Mouse (Mus musculus): ENCODE data around the gene Cldn7.

The Cldn7 gene

GRCm38 (mm10) chr11:69927501-69927900 is 37.1 kb upstream of the Cldn7 start:
- POLR2A ChIA-PET = interaction anchor here in 2 of 4 experiments (0.6 to 1.8 kb wide), 4 partner anchors 12 to 94 kb away, joined by 3 to 9 read pairs (median 4); no protein-coding TSS in a partner anchor

GRCm38 (mm10) chr11:69929712-69930111 is 34.9 kb upstream of the Cldn7 start:
- ChIA-PET CTCF (interaction anchor here in 1 of 4 experiments (0.6 kb wide), 1 partner anchor 576 kb away, joined by 8 read pairs; no protein-coding TSS in a partner anchor), POLR2A (no interaction called here)

More at GRCm38 (mm10) chr11:69927501-69927900, 37.1 kb upstream of the Cldn7 start:
- CTCF ChIA-PET = interaction anchor here in 3 of 4 experiments (0.6 to 1.1 kb wide), 5 partner anchors 21 to 583 kb away, joined by 3 to 6 read pairs (median 3); partner anchors contain the start of gene Slc2a4 (in 2 of the 3)

GRCm38 (mm10) chr11:69930176-69930575 is 34.4 kb upstream of the Cldn7 start:
- POLR2A ChIA-PET = interaction anchor here in 2 of 4 experiments (0.7 to 19.7 kb wide), 4 partner anchors 9 to 79 kb away, joined by 3 to 350 read pairs (median 6); partner anchors contain the start of genes Eif5a (in 2 of the 2), Gps2 (in 1 of the 2) and Slc2a4 (in 1 of the 2)
- CTCF ChIA-PET = interaction anchor here in 3 of 4 experiments (0.6 to 11.3 kb wide), 3 partner anchors 18 to 576 kb away, joined by 6 to 378 read pairs (median 8); partner anchors contain the start of gene Slc2a4 (in 1 of the 3)

DNA sequence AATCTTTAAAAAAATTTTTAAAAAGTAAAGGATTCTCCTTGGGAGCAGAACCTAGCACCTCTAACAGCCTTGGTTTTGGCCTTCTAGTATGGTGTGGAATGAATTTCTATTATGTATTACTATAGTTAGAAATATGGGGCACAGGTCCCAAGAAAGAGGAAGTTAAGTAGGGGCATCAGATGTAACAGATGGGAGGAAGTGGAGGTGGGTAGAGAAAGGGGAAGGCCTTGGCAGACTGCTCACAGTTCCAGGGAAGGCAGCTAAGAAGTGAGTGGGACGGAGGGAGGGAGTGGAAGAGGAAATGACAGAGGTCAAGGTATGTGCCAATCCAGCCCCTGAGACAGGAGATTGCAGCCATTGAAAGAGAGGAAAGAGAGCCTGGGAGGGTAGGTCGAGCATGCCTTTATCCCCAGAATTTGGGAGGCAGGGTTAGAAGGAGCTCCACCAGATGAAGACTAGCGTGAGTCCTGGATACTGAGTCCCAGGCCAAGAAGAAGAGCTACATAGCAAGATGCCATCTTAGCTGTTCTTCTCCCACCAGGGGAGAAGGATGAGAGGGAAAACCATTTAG is 33.5 kb upstream of the Cldn7 start:
- POLR2A ChIA-PET = interaction anchor here in 3 of 4 experiments (0.6 to 19.7 kb wide), 9 partner anchors 10 to 172 kb away, joined by 3 to 350 read pairs (median 3); partner anchors contain the start of genes Eif5a (in 2 of the 3), Dvl2 (in 1 of the 3), Gps2 (in 1 of the 3) and Slc2a4 (in 1 of the 3)
- CTCF ChIA-PET = interaction anchor here (1.1 to 11.3 kb wide), 6 partner anchors 18 to 48 kb away, joined by 3 to 378 read pairs (median 4); partner anchors contain the start of gene Slc2a4 (in 2 of the 4)

DNA sequence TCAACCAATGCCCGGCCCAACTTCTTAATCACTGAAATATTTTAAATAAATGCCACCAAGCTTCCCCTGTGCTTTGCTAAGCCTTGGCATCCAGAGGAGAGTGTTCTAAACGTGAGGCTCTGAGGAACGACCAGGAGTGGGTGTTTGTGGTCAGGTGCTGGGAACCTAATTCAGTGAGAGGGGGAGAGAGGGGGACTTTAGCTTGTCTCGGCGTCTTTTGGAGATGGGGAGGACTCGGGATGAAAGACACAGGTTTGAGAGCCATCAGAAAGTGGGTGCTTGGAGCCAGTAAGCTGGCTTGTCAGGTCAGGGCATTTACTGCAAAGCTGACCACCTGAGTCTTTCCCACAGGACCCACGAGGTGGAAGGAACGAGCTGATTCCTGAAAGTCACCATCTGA is 32.8 kb upstream of the Cldn7 start:
- ChIA-PET POLR2A (interaction anchor here in 2 of 4 experiments (0.5 to 19.7 kb wide), 9 partner anchors 11 to 487 kb away, joined by 3 to 350 read pairs (median 3); partner anchors contain the start of genes Eif5a (in 2 of the 2), Dvl2 (in 1 of the 2), Gps2 (in 1 of the 2) and Slc2a4 (in 1 of the 2)), CTCF (interaction anchor here (0.8 to 11.3 kb wide), 10 partner anchors 17 to 68 kb away, joined by 3 to 378 read pairs (median 4); partner anchors contain the start of genes Slc2a4 (in 2 of the 4), 2810408A11Rik (in 1 of the 4), Dvl2 (in 1 of the 4) and Neurl4 (in 1 of the 4))

- ChIA-PET CTCF (interaction anchor here in 3 of 4 experiments (0.7 to 11.3 kb wide), 9 partner anchors 10 to 68 kb away, joined by 3 to 378 read pairs (median 5); partner anchors contain the start of genes Slc2a4 (in 2 of the 3), 2810408A11Rik (in 1 of the 3), Dvl2 (in 1 of the 3) and Eif5a (in 1 of the 3)), POLR2A (interaction anchor here in 2 of 4 experiments (0.5 to 19.7 kb wide), 9 partner anchors 10 to 487 kb away, joined by 3 to 350 read pairs (median 8); partner anchors contain the start of genes Eif5a (in 2 of the 2), Slc2a4 (in 2 of the 2), Dvl2 (in 1 of the 2) and Gps2 (in 1 of the 2))
These were observed 32.3 kb upstream of the Cldn7 start for GRCm38 (mm10) chr11:69932254-69932653.

DNA sequence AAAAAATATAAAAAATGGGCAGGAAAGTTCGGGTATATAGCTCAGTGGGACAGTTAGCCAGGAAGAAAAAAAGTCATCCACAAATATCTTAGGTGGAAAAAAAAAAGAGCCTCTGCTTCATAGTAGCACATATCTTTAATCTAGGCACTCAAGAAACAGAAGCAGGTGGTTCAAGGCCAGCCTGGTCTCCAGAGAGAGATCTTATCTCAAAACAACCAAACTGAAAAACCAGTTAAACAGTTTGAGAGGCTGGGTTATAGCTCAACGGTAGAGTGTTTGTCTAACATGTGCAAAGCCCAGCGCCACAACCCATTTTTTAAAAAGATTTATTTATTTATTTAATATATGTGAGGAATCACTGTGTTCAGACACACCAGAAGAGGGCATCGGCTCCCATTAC is 31.5 kb upstream of the Cldn7 start:
- ChIA-PET POLR2A (interaction anchor here (0.6 to 19.7 kb wide), 10 partner anchors 11 to 280 kb away, joined by 3 to 350 read pairs (median 16); partner anchors contain the start of genes Eif5a (in 4 of the 4), Slc2a4 (in 2 of the 4), Cldn7 (in 1 of the 4) and Gps2 (in 1 of the 4)), CTCF (interaction anchor here (0.6 to 11.3 kb wide), 33 partner anchors 7 to 405 kb away, joined by 3 to 378 read pairs (median 5); partner anchors contain the start of genes Slc2a4 (in 4 of the 4), Eif5a (in 2 of the 4), Tmem95 (in 2 of the 4) and Acadvl (in 1 of the 4))

DNA sequence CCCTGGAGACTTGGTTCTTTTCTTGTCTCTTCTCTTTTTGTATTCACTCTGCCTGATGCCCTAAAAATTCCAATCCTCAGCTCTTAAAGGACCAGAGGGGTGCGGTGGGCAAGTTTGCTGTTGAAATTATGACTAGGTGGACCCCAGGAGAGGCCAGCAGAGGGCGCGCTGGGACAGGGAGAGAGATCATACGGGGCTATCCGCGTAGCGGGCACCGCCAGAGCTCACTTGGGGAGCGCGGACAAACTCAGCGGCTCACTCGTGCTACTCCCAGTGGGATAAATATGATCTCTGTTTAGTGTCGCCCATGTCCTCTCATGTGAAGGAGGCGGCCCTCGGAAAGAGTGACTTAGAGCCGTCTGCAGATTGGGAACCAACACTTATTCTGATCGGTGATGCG is 30.4 kb upstream of the Cldn7 start:
- CTCF ChIA-PET = interaction anchor here (0.5 to 11.3 kb wide), 110 partner anchors 8 to 515 kb away, joined by 3 to 378 read pairs (median 4); partner anchors contain the start of genes Slc2a4 (in 4 of the 4), Eif5a (in 3 of the 4), Elp5 (in 3 of the 4) and Cldn7 (in 2 of the 4)
- POLR2A ChIA-PET = interaction anchor here (0.5 to 19.7 kb wide), 46 partner anchors 12 to 279 kb away, joined by 3 to 350 read pairs (median 4); partner anchors contain the start of genes Eif5a (in 4 of the 4), Slc2a4 (in 3 of the 4), Ctdnep1 (in 2 of the 4) and 2810408A11Rik (in 1 of the 4)

GRCm38 (mm10) chr11:69934681-69935080 is 29.9 kb upstream of the Cldn7 start:
- ChIA-PET POLR2A (interaction anchor here (0.7 to 19.7 kb wide), 52 partner anchors 11 to 278 kb away, joined by 3 to 350 read pairs (median 4); partner anchors contain the start of genes Eif5a (in 4 of the 4), Slc2a4 (in 3 of the 4), Ctdnep1 (in 2 of the 4) and Dvl2 (in 2 of the 4)), CTCF (interaction anchor here (0.5 to 11.3 kb wide), 89 partner anchors 9 to 515 kb away, joined by 3 to 378 read pairs (median 5); partner anchors contain the start of genes Slc2a4 (in 4 of the 4), Eif5a (in 3 of the 4), Elp5 (in 3 of the 4) and Slc16a11 (in 3 of the 4))

- ChIA-PET POLR2A (interaction anchor here (0.6 to 19.7 kb wide), 45 partner anchors 10 to 304 kb away, joined by 3 to 350 read pairs (median 5); partner anchors contain the start of genes Eif5a (in 4 of the 4), Slc2a4 (in 3 of the 4), Ctdnep1 (in 2 of the 4) and Dvl2 (in 2 of the 4)), CTCF (interaction anchor here (0.7 to 11.3 kb wide), 38 partner anchors 9 to 386 kb away, joined by 3 to 378 read pairs (median 6); partner anchors contain the start of genes Slc2a4 (in 4 of the 4), Cldn7 (in 2 of the 4), Eif5a (in 2 of the 4) and Tmem95 (in 2 of the 4))
These were observed 29.3 kb upstream of the Cldn7 start, which contains the start of gene Ybx2 for GRCm38 (mm10) chr11:69935137-69935879. Ybx2 (plus strand) TSS chr11:69935796.

DNA sequence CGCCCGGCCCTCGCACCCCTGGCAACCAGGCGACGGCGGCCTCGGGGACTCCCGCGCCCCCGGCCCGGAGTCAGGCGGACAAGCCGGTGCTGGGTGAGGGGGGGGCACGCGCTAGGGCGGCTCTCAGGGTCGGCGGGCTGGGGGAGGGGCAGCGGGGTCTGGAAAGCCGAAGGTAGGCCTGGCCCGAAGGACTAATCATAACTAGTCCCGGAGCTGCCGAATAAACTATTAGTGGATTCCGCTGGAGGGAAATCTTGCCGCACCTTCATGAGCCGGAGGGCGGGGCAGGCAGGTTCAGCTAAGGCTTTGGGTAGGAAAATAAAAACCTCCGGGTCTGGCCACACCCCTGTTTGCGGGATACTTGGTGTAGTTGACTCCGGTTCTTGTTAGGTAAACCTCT is 28.4 kb upstream of the Cldn7 start:
- POLR2A ChIA-PET = interaction anchor here (0.6 to 19.7 kb wide), 34 partner anchors 9 to 496 kb away, joined by 3 to 350 read pairs (median 6); partner anchors contain the start of genes Eif5a (in 4 of the 4), Slc2a4 (in 3 of the 4), 2810408A11Rik (in 2 of the 4) and Ctdnep1 (in 2 of the 4)
- CTCF ChIA-PET = interaction anchor here (0.6 to 11.3 kb wide), 14 partner anchors 9 to 636 kb away, joined by 3 to 378 read pairs (median 18); partner anchors contain the start of genes Slc2a4 (in 4 of the 4), Cldn7 (in 2 of the 4) and Eif5a (in 1 of the 4)

- ChIA-PET POLR2A (interaction anchor here (0.5 to 19.7 kb wide), 29 partner anchors 10 to 277 kb away, joined by 3 to 350 read pairs (median 5); partner anchors contain the start of genes Slc2a4 (in 3 of the 4), 2810408A11Rik (in 2 of the 4), Eif5a (in 2 of the 4) and Neurl4 (in 2 of the 4)), CTCF (interaction anchor here (0.5 to 11.3 kb wide), 17 partner anchors 8 to 661 kb away, joined by 3 to 378 read pairs (median 4); partner anchors contain the start of genes Slc2a4 (in 4 of the 4), Cldn7 (in 2 of the 4) and Eif5a (in 1 of the 4))
These were observed 27.7 kb upstream of the Cldn7 start for GRCm38 (mm10) chr11:69936714-69937347.

DNA sequence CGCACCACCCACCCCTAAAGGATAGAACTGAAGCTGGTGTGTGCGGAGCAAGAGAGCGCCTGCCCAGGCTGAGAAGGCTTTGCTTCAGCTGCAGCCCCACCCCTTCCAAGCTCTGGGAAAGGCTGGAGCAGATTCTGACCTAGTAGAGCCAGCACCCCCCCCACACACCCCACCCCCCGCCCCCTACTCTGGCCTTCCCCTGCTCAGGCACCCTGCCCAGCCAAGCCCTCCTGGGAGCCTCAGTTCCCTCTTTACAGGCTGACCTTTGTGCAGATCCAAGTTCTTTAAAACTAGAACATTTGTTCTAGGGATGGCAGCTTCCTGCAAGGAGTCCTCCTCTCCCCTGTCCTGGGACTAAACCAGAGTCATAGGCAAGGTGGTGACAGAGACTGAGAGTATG is 27.2 kb upstream of the Cldn7 start:
- POLR2A ChIA-PET = interaction anchor here (0.6 to 19.7 kb wide), 24 partner anchors 9 to 183 kb away, joined by 3 to 350 read pairs (median 5); partner anchors contain the start of genes Eif5a (in 3 of the 4), Slc2a4 (in 3 of the 4), 2810408A11Rik (in 1 of the 4) and Cldn7 (in 1 of the 4)

DNA sequence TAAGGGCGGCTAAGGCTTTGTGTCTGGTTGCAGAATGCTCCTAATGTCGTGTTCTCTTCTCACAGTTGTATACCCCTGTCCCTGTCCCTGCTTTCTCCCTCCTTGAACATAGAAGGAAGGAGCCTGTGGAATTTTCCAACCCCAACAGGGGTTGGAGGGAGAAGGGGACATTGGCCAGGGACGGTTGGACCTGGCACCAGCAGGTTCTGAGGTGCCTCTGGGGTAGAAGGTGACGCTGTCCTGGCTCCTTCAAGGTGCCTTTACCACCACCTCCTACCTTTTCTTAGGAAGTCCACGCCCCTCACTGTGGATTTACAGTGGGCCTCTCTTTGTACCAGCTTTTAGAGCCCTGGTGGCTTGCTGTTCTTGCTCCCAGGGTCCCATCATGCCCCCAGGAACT is 26.7 kb upstream of the Cldn7 start:
- POLR2A ChIA-PET = interaction anchor here (0.6 to 19.7 kb wide), 22 partner anchors 9 to 152 kb away, joined by 3 to 350 read pairs (median 5); partner anchors contain the start of genes Eif5a (in 3 of the 4), Slc2a4 (in 3 of the 4), 2810408A11Rik (in 2 of the 4) and Neurl4 (in 2 of the 4)

More for the DNA sequence above, 27.2 kb upstream of the Cldn7 start:
- CTCF ChIA-PET = interaction anchor here (0.5 to 11.3 kb wide), 10 partner anchors 9 to 662 kb away, joined by 3 to 378 read pairs (median 5); partner anchors contain the start of genes Slc2a4 (in 4 of the 4) and Dvl2 (in 1 of the 4)

More for the DNA sequence above, 26.7 kb upstream of the Cldn7 start:
- CTCF ChIA-PET = interaction anchor here (0.6 to 11.3 kb wide), 7 partner anchors 11 to 117 kb away, joined by 4 to 378 read pairs (median 13); partner anchors contain the start of genes Slc2a4 (in 4 of the 4) and Dvl2 (in 1 of the 4)
